ENCODE assay signal across 25 mouse cellular contexts in genomic region chr2:168866436-168866835, GRCm38 (mm10).
DNase-seq lines count a peak whose midpoint lies in the region; ATAC-seq and TF ChIP-seq lines count a peak whose summit lies in the region.
"Had no signal": no experiment of that assay in that cellular context is flagged by ENCODE, and none has a peak within 500 bp of the region (broad histone marks: within the 10 kb centered on the region; RNA-seq: fewer than 3 reads in every experiment).

No protein-coding gene starts in this region.

- H3K36me3 ChIP-seq in liver, embryonic 13.5 days = no peaks in the 10 kb centered on the region
- no peaks in the 10 kb centered on the region for H3K36me3 ChIP-seq in liver, embryonic 11.5 days (ENCODE audit: control insufficient read depth, insufficient read depth, low read length)
- no peaks in the 10 kb centered on the region for H3K36me3 ChIP-seq in E14TG2a.4 (ENCODE audit: insufficient read depth, low read length)
- no peaks in the 10 kb centered on the region for H3K36me3 ChIP-seq in embryonic facial prominence, embryonic 10.5 days (replicated peaks)
- no peaks in the 10 kb centered on the region for H3K36me3 ChIP-seq in hindbrain, embryonic 14.5 days (replicated peaks; ENCODE audit: control insufficient read depth, insufficient read depth)
- H3K36me3 ChIP-seq: embryonic facial prominence, embryonic 12.5 days; G1E; heart, embryonic 12.5 days; hindbrain, embryonic 10.5 days; hindbrain, embryonic 15.5 days had no signal

- no peaks in the 10 kb centered on the region for H3K9me3 ChIP-seq in liver, embryonic 13.5 days (replicated peaks)
- no peaks in the 10 kb centered on the region for H3K9me3 ChIP-seq in liver, embryonic 11.5 days (ENCODE audit: control insufficient read depth, low read length)
- H3K9me3 ChIP-seq in E14TG2a.4 (ENCODE audit: low read length) = peaks cover 10% of the 10 kb centered on the region; the same call in 1 of the 2 replicates
- H3K9me3 ChIP-seq in embryonic facial prominence, embryonic 10.5 days = no peaks in the 10 kb centered on the region
- no peaks in the 10 kb centered on the region for H3K9me3 ChIP-seq in hindbrain, embryonic 14.5 days (ENCODE audit: control insufficient read depth, low read length)
- H3K9me3 ChIP-seq: embryonic facial prominence, embryonic 12.5 days; forebrain, embryonic 13.5 days; heart, embryonic 12.5 days; hindbrain, embryonic 10.5 days; hindbrain, embryonic 15.5 days had no signal

- TF ChIP-seq POLR2A in cerebellum, adult 2 months (IDR thresholded peaks at IDR 0.05; ENCODE audit: borderline replicate concordance, insufficient read depth, low read length) = no peak

- H3K4me1 ChIP-seq in liver, embryonic 13.5 days (replicated peaks) = no peaks in the 10 kb centered on the region
- H3K4me1 ChIP-seq in liver, embryonic 11.5 days (replicated peaks; ENCODE audit: control insufficient read depth, insufficient read depth, low read length) = no peaks in the 10 kb centered on the region
- H3K4me1 ChIP-seq in E14TG2a.4 (replicated peaks; ENCODE audit: low read depth, low read length) = peaks cover 22% of the 10 kb centered on the region
- peaks cover 30% of the 10 kb centered on the region for H3K4me1 ChIP-seq in embryonic facial prominence, embryonic 10.5 days
- H3K4me1 ChIP-seq in hindbrain, embryonic 14.5 days (replicated peaks; ENCODE audit: control insufficient read depth, insufficient read depth, low read length) = no peaks in the 10 kb centered on the region
- no peaks in the 10 kb centered on the region for H3K4me1 ChIP-seq in cerebellum, adult 2 months (ENCODE audit: control insufficient read depth, insufficient read depth, low read length)
- H3K4me1 ChIP-seq: heart, embryonic 12.5 days; hindbrain, embryonic 15.5 days had no signal

- H3K27me3 ChIP-seq in liver, embryonic 13.5 days = no peaks in the 10 kb centered on the region
- H3K27me3 ChIP-seq in liver, embryonic 11.5 days (replicated peaks; ENCODE audit: control insufficient read depth, insufficient read depth, low read length) = no peaks in the 10 kb centered on the region
- no peaks in the 10 kb centered on the region for H3K27me3 ChIP-seq in E14TG2a.4 (ENCODE audit: insufficient read depth, low read length)
- H3K27me3 ChIP-seq in embryonic facial prominence, embryonic 10.5 days (replicated peaks; ENCODE audit: low read depth, poor library complexity, severe bottlenecking) = no peaks in the 10 kb centered on the region
- 0 out of 2 replicates have a peak, but pooled peaks cover 12% of the 10 kb centered on the region for H3K27me3 ChIP-seq in hindbrain, embryonic 14.5 days (ENCODE audit: control insufficient read depth, insufficient read depth, low read length)
- no peaks in the 10 kb centered on the region for H3K27me3 ChIP-seq in cerebellum, adult 2 months (ENCODE audit: control insufficient read depth, insufficient read depth, low read length)
- H3K27me3 ChIP-seq: embryonic facial prominence, embryonic 12.5 days; forebrain, embryonic 13.5 days; heart, embryonic 12.5 days had no signal

- peak; percentile 53; the same call in 1 of the 2 replicates for ATAC-seq in liver, embryonic 13.5 days (ENCODE audit: low read depth)
- no peak for ATAC-seq in liver, embryonic 11.5 days (replicated peaks; ENCODE audit: low FRiP score)
- no peak for ATAC-seq in hindbrain, embryonic 14.5 days (ENCODE audit: low FRiP score)
- ATAC-seq: activated CD4-positive, CD25-positive, alpha-beta regulatory T cell, adult 4 months; CD4-positive, CD25-positive, alpha-beta regulatory T cell, adult 4 months; forebrain, embryonic 13.5 days; forebrain, postnatal 0 days; intestine, postnatal 0 days had no signal

- no peak overlapping the region for H3K9ac ChIP-seq in liver, embryonic 13.5 days
- no peak overlapping the region for H3K9ac ChIP-seq in liver, embryonic 11.5 days (ENCODE audit: low read depth, low read length)
- no peak overlapping the region for H3K9ac ChIP-seq in hindbrain, embryonic 14.5 days
- H3K9ac ChIP-seq: embryonic facial prominence, embryonic 12.5 days; forebrain, embryonic 13.5 days; forebrain, postnatal 0 days; heart, embryonic 12.5 days; hindbrain, embryonic 15.5 days had no signal

- 54% methylated on average over 10 of the region's 10 CpGs for WGBS in liver, embryonic 13.5 days (ENCODE audit: insufficient replicate concordance)
- WGBS in liver, embryonic 11.5 days = 56% methylated on average over 10 of the region's 10 CpGs
- WGBS in embryonic facial prominence, embryonic 10.5 days = 77% methylated on average over 10 of the region's 10 CpGs
- 73% methylated on average over 10 of the region's 10 CpGs for WGBS in hindbrain, embryonic 14.5 days
- WGBS in cerebellum, adult 2 months = 83% methylated on average over 10 of the region's 10 CpGs

- no peak overlapping the region for H3K27ac ChIP-seq in liver, embryonic 13.5 days
- H3K27ac ChIP-seq in liver, embryonic 11.5 days (ENCODE audit: low read depth, low read length) = no peak overlapping the region
- peak overlapping the region; percentile 48; the same call in 1 of the 2 replicates for H3K27ac ChIP-seq in embryonic facial prominence, embryonic 10.5 days (replicated peaks)
- no peak overlapping the region for H3K27ac ChIP-seq in hindbrain, embryonic 14.5 days
- H3K27ac ChIP-seq in cerebellum, adult 2 months (ENCODE audit: insufficient read depth, low read length) = no peak overlapping the region
- H3K27ac ChIP-seq: embryonic facial prominence, embryonic 12.5 days; forebrain, embryonic 13.5 days; gastrocnemius, adult 2 months; hindbrain, embryonic 10.5 days; hindbrain, embryonic 15.5 days had no signal

- no peak for TF ChIP-seq CTCF in E14TG2a.4 (conservative IDR thresholded peaks at IDR 0.05; ENCODE audit: low read length)
- no peak for TF ChIP-seq CTCF in cerebellum, adult 2 months (IDR thresholded peaks at IDR 0.05; ENCODE audit: borderline replicate concordance, insufficient read depth, low read depth, low read length)

- DNase-seq in liver, embryonic 13.5 days = no peak
- DNase-seq in liver, embryonic 11.5 days (ENCODE audit: low spot score) = no peak
- DNase-seq in R1 (ENCODE audit: low read depth, low spot score) = peak; percentile 86
- no peak for DNase-seq in embryonic facial prominence, embryonic 10.5 days (ENCODE audit: low spot score)
- no peak for DNase-seq in frontal cortex, postnatal 25 days (ENCODE audit: low spot score in 2 of 2)
- DNase-seq in hindbrain, embryonic 14.5 days (ENCODE audit: low spot score) = no peak
- DNase-seq in cerebellum, adult 2 months = no peak
- DNase-seq: adrenal gland, postnatal 14 days; B cell, adult 2 months; cerebellum, adult 8-10 months; cerebellum, postnatal 14 days; embryo, embryonic 11 days; forebrain, postnatal 0 days; gastrocnemius, adult 2 months; gastrocnemius, postnatal 25 days had no signal

- H3K4me3 ChIP-seq in liver, embryonic 13.5 days (replicated peaks) = no peak overlapping the region
- no peak overlapping the region for H3K4me3 ChIP-seq in liver, embryonic 11.5 days (ENCODE audit: low read depth, low read length)
- peak overlapping the region; percentile 43; the same call in 1 of the 2 replicates for H3K4me3 ChIP-seq in E14TG2a.4 (replicated peaks; ENCODE audit: low read length)
- H3K4me3 ChIP-seq in embryonic facial prominence, embryonic 10.5 days = no peak overlapping the region
- no peak overlapping the region for H3K4me3 ChIP-seq in hindbrain, embryonic 14.5 days (replicated peaks; ENCODE audit: low read length)
- no peak overlapping the region for H3K4me3 ChIP-seq in cerebellum, adult 2 months (replicated peaks; ENCODE audit: insufficient read depth, low read depth, low read length)
- H3K4me3 ChIP-seq: embryonic facial prominence, embryonic 12.5 days; forebrain, embryonic 13.5 days; gastrocnemius, adult 2 months; heart, embryonic 12.5 days; hindbrain, embryonic 10.5 days; hindbrain, embryonic 15.5 days had no signal

- H3K4me2 ChIP-seq in liver, embryonic 13.5 days = no peak overlapping the region
- H3K4me2 ChIP-seq in liver, embryonic 11.5 days = no peak overlapping the region
- H3K4me2 ChIP-seq in hindbrain, embryonic 14.5 days (replicated peaks) = no peak overlapping the region
- H3K4me2 ChIP-seq: embryonic facial prominence, embryonic 12.5 days; forebrain, embryonic 13.5 days; heart, embryonic 12.5 days; hindbrain, embryonic 15.5 days had no signal
